Mouse (Mus musculus) 3134 (cell line): ENCODE measurements around the gene Il13ra2.
"Not testable (repeated sequence)": the region's sequence is repeated elsewhere in the genome, so short reads cannot be mapped to it uniquely, and the experiment has no call there.

Experiments
- DNase-seq: peaks from one replicate; pipeline ENCODE4 v3.0.0-alpha.2; 2011; ENCODE audit warnings: low spot score; ENCODE audit not compliant: insufficient read length; ENCODE audit errors: extremely low read depth

Il13ra2 gene

GRCm38 (mm10) chrX:147429129-147429528, at the start of gene Il13ra2:
Gene Il13ra2 (minus strand): TSS chrX:147429192.
- DNase-seq, result peak; percentile 7

- not testable (repeated sequence) for DNase-seq
These were observed 24.6 kb upstream of the Il13ra2 start, which contains the start of gene Vmn1r239-ps for GRCm38 (mm10) chrX:147453610-147454009. Gene Vmn1r239-ps (minus strand): TSS chrX:147453710.

DNA sequence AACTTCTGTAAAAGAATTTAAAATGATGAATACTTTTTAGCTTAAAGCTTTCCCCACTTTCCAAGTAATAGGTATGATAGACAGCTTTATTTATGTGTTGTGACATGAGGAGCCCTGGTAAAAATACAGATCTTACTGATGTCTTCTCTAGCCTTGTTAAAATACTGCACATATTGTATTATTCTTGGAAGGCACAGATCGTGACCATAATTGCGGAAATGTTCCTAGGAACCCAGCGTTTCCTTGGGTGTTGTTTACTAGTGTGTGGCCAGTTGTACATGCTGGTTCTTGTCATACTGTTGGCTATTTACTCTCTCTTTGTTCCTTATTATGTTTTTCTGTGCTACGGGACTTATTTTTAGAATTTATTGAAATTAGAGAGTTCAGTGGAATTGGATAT, 14.4 kb upstream of the Il13ra2 start:
- DNase-seq, result no peak

DNA sequence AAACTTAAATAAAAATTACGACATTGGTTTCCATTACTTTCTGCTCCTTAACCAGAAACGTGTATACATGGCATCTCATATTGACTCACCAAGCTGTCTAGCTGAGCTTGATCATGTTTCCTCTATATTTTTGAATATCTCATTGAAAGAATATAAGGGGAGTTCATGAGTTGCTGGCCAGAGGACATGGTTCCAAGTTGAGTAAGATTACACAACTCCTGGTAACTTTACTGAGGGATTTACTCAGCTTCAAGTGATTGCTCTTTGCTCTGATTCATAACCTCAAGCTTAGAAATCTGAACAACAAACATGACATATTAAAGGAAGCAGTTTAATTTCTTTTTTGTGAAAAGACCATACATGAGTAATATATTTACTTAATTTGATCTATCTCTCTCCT, 6.4 kb upstream of the Il13ra2 start:
- peak; percentile 1 for DNase-seq

- peak; percentile 26 for DNase-seq
These were observed 761 bp upstream of the Il13ra2 start for GRCm38 (mm10) chrX:147429753-147430152.

GRCm38 (mm10) chrX:147393446-147393845, 35.5 kb downstream of the Il13ra2 start:
- DNase-seq, result no peak

DNA sequence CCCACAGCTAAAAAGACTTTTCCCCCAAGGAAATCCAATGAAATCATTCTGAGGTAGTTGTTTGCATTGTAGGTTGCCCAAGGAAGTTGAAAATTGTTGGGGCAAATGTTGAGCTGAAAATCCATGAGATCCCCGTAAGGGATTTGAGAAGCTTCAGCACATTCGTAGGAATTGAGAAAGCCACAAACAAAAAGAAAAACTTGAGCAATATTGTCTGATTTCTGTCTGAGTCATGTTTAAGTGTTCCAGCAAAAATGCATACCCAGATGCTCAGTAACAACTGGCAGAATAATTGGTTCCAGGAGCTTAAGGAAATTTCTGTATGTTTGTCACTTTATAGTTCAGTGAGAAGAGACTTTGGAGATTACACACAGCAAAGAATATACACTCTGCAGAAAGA, 79.8 kb downstream of the Il13ra2 start:
- DNase-seq, result peak; percentile 0
